Mouse (Mus musculus) ES-Bruce4 (cell line): ENCODE data around the gene Itgav. TPM values are rescaled to one million over a fixed set of nuclear protein-coding genes. Genes with fewer than 3 reads are reported as not detected.
A peak's percentile ranks its signal among the peaks of the same experiment; 100 is the strongest.

Experiments used
- H3K27ac ChIP-seq: 2 replicates; pipeline ENCODE4 v1.5.1; 2012; ENCODE audit warnings: low read length, inconsistent platforms; ENCODE audit not compliant: insufficient read depth
- H3K27me3 ChIP-seq: 2 replicates; pipeline ENCODE4 v1.6.1; 2012; ENCODE audit warnings: mild to moderate bottlenecking, low read length, inconsistent platforms; ENCODE audit not compliant: control insufficient read depth, poor library complexity, insufficient read depth, severe bottlenecking
- H3K36me3 ChIP-seq: 2 replicates; pipeline ENCODE4 v1.6.1; 2012; ENCODE audit warnings: inconsistent platforms, mild to moderate bottlenecking, low read length, moderate library complexity; ENCODE audit not compliant: control insufficient read depth, poor library complexity, insufficient read depth, severe bottlenecking
- H3K4me1 ChIP-seq: one replicate; pipeline ENCODE4 v1.8.1; 2011; ENCODE audit warnings: low read length; ENCODE audit not compliant: control insufficient read depth, insufficient read depth
- H3K4me3 ChIP-seq: 2 replicates; pipeline ENCODE4 v1.5.1; 2011; ENCODE audit warnings: low read depth, mild to moderate bottlenecking, low read length
- H3K9ac ChIP-seq: 2 replicates; pipeline ENCODE4 v1.6.1; 2012; ENCODE audit warnings: low read depth, mild to moderate bottlenecking, inconsistent platforms; ENCODE audit not compliant: poor library complexity, severe bottlenecking
- H3K9me3 ChIP-seq: replicated peaks from 2 replicates; pipeline ENCODE4 v1.6.1; 2012; ENCODE audit warnings: mild to moderate bottlenecking, low read length, inconsistent platforms; ENCODE audit not compliant: control insufficient read depth, poor library complexity, insufficient read depth, severe bottlenecking
- CTCF ChIP-seq: IDR thresholded peaks from one replicate; pipeline ENCODE4 v1.8.1; 2011; ENCODE audit warnings: low read depth, low read length
- EP300 ChIP-seq: IDR thresholded peaks from 2 replicates; pipeline ENCODE4 v1.6.1; 2011; ENCODE audit warnings: low read depth, low read length; ENCODE audit not compliant: insufficient read depth
- POLR2A ChIP-seq: IDR thresholded peaks from one replicate; pipeline ENCODE4 v1.8.1; 2011; ENCODE audit warnings: low read length; ENCODE audit not compliant: insufficient read depth
- polyA plus RNA-seq: library from polyadenylated mRNA; stranded (reverse); fragments of >200 nt; gene quantifications from 2 replicates; pipeline ENCODE4 v1.2.4, GENCODE M21; 2011; ENCODE audit warnings: low read depth; ENCODE audit not compliant: missing spikeins, insufficient read depth, insufficient read length

Gene Itgav
- polyA plus RNA-seq, 1 experiment = 55.6 TPM

GRCm38 (mm10) chr2:83812483-83813272 lies 88.5 kb downstream of the Itgav start, which contains the start of gene Fam171b:
TSS of gene Fam171b (plus strand) at chr2:83812636.
- no peaks in the 10 kb centered on the region for H3K36me3 ChIP-seq
- H3K27ac ChIP-seq = no peak within 1 kb of the TSS
- H3K9ac ChIP-seq = peak within 1 kb of the TSS; percentile 10

DNA sequence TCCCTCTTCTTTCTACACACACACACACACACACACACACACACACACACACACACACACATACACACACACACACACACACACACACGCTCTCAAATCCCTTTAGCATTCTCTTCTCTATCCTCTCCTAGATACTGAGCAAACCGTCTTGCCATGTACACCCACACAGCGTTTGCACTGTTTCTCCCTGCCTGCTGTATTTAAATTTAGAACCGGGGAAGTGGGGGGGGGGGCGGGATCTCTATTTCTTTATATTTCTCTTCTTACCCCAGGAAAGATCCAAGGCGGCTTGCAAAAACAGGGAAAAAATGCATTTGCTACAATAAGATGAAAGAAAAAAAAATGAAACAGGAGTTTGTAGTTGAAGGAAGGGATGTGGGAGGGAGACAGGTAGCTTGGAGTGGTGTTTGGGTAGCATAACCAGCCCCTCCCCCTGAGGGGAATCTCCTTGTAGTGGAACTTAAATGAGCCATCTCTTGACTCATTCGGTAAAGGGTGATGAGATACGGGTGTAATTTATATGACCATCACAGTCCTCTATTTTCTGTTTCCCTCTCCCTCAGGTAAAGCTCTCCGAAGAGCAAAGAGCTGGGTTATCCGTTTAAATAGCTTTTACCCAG lies 89.2 kb downstream of the Itgav start:
- Histone ChIP-seq H3K9me3 (no peaks in the 10 kb centered on the region), H3K27me3 (no peaks in the 10 kb centered on the region; the same call in 1 of the 2 replicates), H3K4me1 (no peaks in the 10 kb centered on the region), H3K4me3 (no peak overlapping the region), H3K27ac (no peak overlapping the region), H3K36me3 (no peaks in the 10 kb centered on the region), H3K9ac (peak overlapping the region; percentile 10; the same call in 1 of the 2 replicates)
- TF ChIP-seq EP300 (no peak), POLR2A (no peak), CTCF (no peak)

More at GRCm38 (mm10) chr2:83812483-83813272, 88.5 kb downstream of the Itgav start, which contains the start of gene Fam171b:
- Histone ChIP-seq H3K27me3 (no peaks in the 10 kb centered on the region; the same call in 1 of the 2 replicates), H3K4me3 (peak within 1 kb of the TSS; percentile 64), H3K9me3 (no peaks in the 10 kb centered on the region), H3K4me1 (no peaks in the 10 kb centered on the region)
- TF ChIP-seq CTCF (no peak), EP300 (no peak), POLR2A (no peak)

GRCm38 (mm10) chr2:83814009-83814408 lies 89.8 kb downstream of the Itgav start:
- no peaks in the 10 kb centered on the region for H3K36me3 ChIP-seq

DNA sequence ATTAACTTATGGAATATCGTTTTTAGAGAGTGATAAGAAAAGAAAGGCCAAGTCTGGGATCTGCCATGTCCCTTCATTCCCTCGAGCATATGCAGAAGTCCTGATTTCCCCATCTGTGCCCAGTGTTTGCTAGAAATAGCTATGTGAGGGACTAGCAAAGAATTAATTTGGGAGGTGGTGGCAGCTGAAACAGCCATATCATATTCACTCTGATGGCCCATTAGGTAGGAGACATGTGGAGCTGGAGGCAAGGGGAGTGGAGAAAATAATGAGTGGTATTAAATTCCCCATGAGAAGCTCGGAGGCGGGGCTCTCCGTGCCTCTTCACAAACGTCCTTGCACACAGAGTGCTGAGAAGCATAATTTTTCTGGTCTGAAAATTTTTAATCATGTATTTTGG lies 92.0 kb downstream of the Itgav start:
- no peak overlapping the region for H3K27ac ChIP-seq
- no peak overlapping the region for H3K9ac ChIP-seq
- TF ChIP-seq EP300 = no peak
- no peak for TF ChIP-seq CTCF
- TF ChIP-seq POLR2A = no peak
- no peaks in the 10 kb centered on the region for H3K4me1 ChIP-seq
- no peaks in the 10 kb centered on the region for H3K36me3 ChIP-seq
- no peak overlapping the region for H3K4me3 ChIP-seq
- H3K9me3 ChIP-seq = no peaks in the 10 kb centered on the region
- no peaks in the 10 kb centered on the region; the same call in 1 of the 2 replicates for H3K27me3 ChIP-seq

More at GRCm38 (mm10) chr2:83814009-83814408, 89.8 kb downstream of the Itgav start:
- Histone ChIP-seq H3K27me3 (no peaks in the 10 kb centered on the region; the same call in 1 of the 2 replicates), H3K27ac (no peak overlapping the region), H3K4me3 (no peak overlapping the region), H3K9me3 (no peaks in the 10 kb centered on the region), H3K4me1 (no peaks in the 10 kb centered on the region), H3K9ac (no peak overlapping the region)
- TF ChIP-seq POLR2A (no peak), EP300 (no peak), CTCF (no peak)

GRCm38 (mm10) chr2:83825161-83825560 lies 101.0 kb downstream of the Itgav start:
- Histone ChIP-seq H3K36me3 (no peaks in the 10 kb centered on the region), H3K9ac (no peak overlapping the region), H3K9me3 (no peaks in the 10 kb centered on the region), H3K4me1 (no peaks in the 10 kb centered on the region), H3K4me3 (no peak overlapping the region), H3K27me3 (no peaks in the 10 kb centered on the region), H3K27ac (no peak overlapping the region)
- TF ChIP-seq POLR2A = no peak
- TF ChIP-seq EP300 = no peak
- TF ChIP-seq CTCF = no peak
